Mouse (Mus musculus) intestine, embryonic 15.5 days (tissue): ENCODE results near the gene a. TPM values are rescaled to one million over a fixed set of nuclear protein-coding genes. Genes with fewer than 3 reads are reported as not detected.
"Not testable (repeated sequence)": the region's sequence is repeated elsewhere in the genome, so short reads cannot be mapped to it uniquely, and the experiment has no call there.

Source experiments
- ATAC-seq: fragments of 200-750 bp; cut with Nextera tagmentation; 2 replicates; pipeline ENCODE4 v1.8.0; 2017; ENCODE audit warnings: moderate TSS enrichment, moderate library complexity
- H3K27ac ChIP-seq: fragments of 300-500 bp; sonication (generic); 2 replicates; pipeline ENCODE4 v1.5.1; 2015; ENCODE audit warnings: mild to moderate bottlenecking, inconsistent platforms
- H3K27me3 ChIP-seq: fragments of 300-500 bp; sonication (generic); replicated peaks from 2 replicates; pipeline ENCODE4 v1.6.1; 2015; ENCODE audit warnings: inconsistent platforms
- H3K36me3 ChIP-seq: fragments of 300-500 bp; sonication (generic); 2 replicates; pipeline ENCODE4 v1.6.1; 2015; ENCODE audit warnings: inconsistent platforms
- H3K4me1 ChIP-seq: fragments of 300-500 bp; sonication (generic); replicated peaks from 2 replicates; pipeline ENCODE4 v1.6.1; 2015; ENCODE audit warnings: inconsistent platforms
- H3K4me2 ChIP-seq: fragments of 300-500 bp; sonication (generic); replicated peaks from 2 replicates; pipeline ENCODE4 v1.6.1; 2015; ENCODE audit warnings: mild to moderate bottlenecking, inconsistent platforms
- H3K4me3 ChIP-seq: fragments of 300-500 bp; sonication (generic); replicated peaks from 2 replicates; pipeline ENCODE4 v1.5.1; 2015; ENCODE audit warnings: inconsistent platforms
- H3K9ac ChIP-seq: fragments of 300-500 bp; sonication (generic); 2 replicates; pipeline ENCODE4 v1.6.1; 2015; ENCODE audit warnings: inconsistent platforms
- H3K9me3 ChIP-seq: fragments of 300-500 bp; sonication (generic); 2 replicates; pipeline ENCODE4 v1.6.1; 2016; ENCODE audit warnings: inconsistent platforms
- WGBS: fragments of 180-500 bp; shearing (Covaris S2); methylation state at CpG from one replicate; pipeline ENCODE4 v1.1.7; 2015; 5-methylcytosine and 5-hydroxymethylcytosine counted together
- polyA plus RNA-seq: library from polyadenylated mRNA; unstranded; fragments of >200 nt; fragmentation: Nextera tagmentation; extraction: Ambion mirVana; gene quantifications from 2 replicates; pipeline ENCODE4 v1.2.1, GENCODE M21; 2015

Gene a
- polyA plus RNA-seq, 1 experiment from 2014 or later, result 0.63 TPM

GRCm38 (mm10) chr2:155020247-155020826 lies 229.1 kb downstream of the a start:
- not testable (repeated sequence) for H3K4me1 ChIP-seq, H3K27me3 ChIP-seq, H3K9ac ChIP-seq, H3K9me3 ChIP-seq, H3K27ac ChIP-seq, H3K4me3 ChIP-seq, H3K36me3 ChIP-seq, ATAC-seq
- peak overlapping the region; percentile 92; the same call in 1 of the 2 replicates for H3K4me2 ChIP-seq
- 52% methylated on average over 20 of the region's 20 CpGs for WGBS

GRCm38 (mm10) chr2:155030831-155031230 lies 239.6 kb downstream of the a start:
- no peaks in the 10 kb centered on the region for H3K36me3 ChIP-seq
- 46% methylated on average over 7 of the region's 7 CpGs for WGBS
- H3K4me1 ChIP-seq, result 0 out of 2 replicates have a peak, but pooled peaks cover 4% of the 10 kb centered on the region
- ATAC-seq, result no peak
- no peaks in the 10 kb centered on the region for H3K9me3 ChIP-seq
- H3K9ac ChIP-seq, result no peak overlapping the region
- H3K27me3 ChIP-seq, result no peaks in the 10 kb centered on the region
- no peak overlapping the region for H3K4me2 ChIP-seq
- no peak overlapping the region for H3K27ac ChIP-seq
- H3K4me3 ChIP-seq, result no peak overlapping the region

- peak; percentile 61 for ATAC-seq
- Histone ChIP-seq H3K9me3 (no peaks in the 10 kb centered on the region), H3K36me3 (no peaks in the 10 kb centered on the region), H3K27ac (0 out of 2 replicates have a peak overlapping the region, but pooled peaks have one; percentile 5), H3K4me1 (0 out of 2 replicates have a peak, but pooled peaks cover 4% of the 10 kb centered on the region), H3K27me3 (no peaks in the 10 kb centered on the region), H3K4me2 (peak overlapping the region; percentile 3; the same call in 1 of the 2 replicates), H3K9ac (no peak overlapping the region), H3K4me3 (no peak overlapping the region)
- 34% methylated on average over 19 of the region's 19 CpGs for WGBS
These were observed 241.9 kb downstream of the a start for GRCm38 (mm10) chr2:155032938-155033710.

DNA sequence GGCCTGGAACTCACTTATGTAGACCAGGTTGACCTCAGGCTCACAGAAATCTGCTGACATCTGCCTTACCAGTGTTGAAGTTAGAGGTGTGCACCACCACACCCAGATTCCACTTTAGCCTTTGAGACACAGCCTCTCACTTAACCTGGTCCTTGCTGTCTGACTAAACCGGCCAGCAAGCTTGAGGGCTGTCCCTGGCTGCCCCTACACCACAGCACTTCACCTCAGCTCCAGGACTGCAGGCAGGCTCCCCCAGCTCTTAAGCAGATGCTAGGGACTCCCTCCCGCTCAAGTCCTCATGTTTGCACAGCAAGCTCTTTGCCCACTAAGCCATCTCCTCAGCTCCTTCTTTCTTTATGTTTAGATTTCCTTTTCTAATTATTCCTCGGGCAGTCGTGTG lies 248.8 kb downstream of the a start:
- Histone ChIP-seq H3K36me3 (no peaks in the 10 kb centered on the region), H3K27ac (no peak overlapping the region; the same call in 1 of the 2 replicates), H3K4me2 (no peak overlapping the region), H3K4me1 (no peaks in the 10 kb centered on the region), H3K9me3 (no peaks in the 10 kb centered on the region), H3K27me3 (no peaks in the 10 kb centered on the region), H3K4me3 (no peak overlapping the region), H3K9ac (no peak overlapping the region)
- ATAC-seq, result no peak
- 50% methylated on average over 4 of the region's 4 CpGs for WGBS

- H3K27me3 ChIP-seq, result no peaks in the 10 kb centered on the region
- no peak for ATAC-seq
- no peaks in the 10 kb centered on the region for H3K4me1 ChIP-seq
These were observed 253.3 kb downstream of the a start for GRCm38 (mm10) chr2:155044542-155044941.

DNA sequence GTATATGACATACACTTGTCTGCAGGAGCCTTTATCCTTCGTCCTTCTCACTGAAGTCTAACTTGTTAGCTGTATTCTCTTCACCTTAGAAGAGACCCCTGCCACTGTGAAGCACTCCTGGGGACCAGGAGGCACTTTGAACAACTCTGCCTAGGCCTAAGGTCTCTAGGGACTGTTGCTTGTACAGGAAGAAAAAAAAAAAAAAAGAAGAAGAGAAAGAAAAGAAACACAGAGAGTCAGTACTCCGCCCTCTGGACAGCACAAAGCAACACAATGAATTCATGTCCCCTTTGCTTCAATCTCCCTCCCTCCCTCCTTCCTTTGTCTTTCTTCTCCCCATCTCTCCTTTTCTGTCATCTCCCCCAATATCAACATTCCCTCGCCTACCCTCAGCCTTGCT lies 253.9 kb downstream of the a start:
- Histone ChIP-seq H3K4me3 (no peak overlapping the region), H3K4me2 (no peak overlapping the region), H3K9ac (no peak overlapping the region), H3K9me3 (no peaks in the 10 kb centered on the region), H3K36me3 (no peaks in the 10 kb centered on the region), H3K27me3 (no peaks in the 10 kb centered on the region), H3K27ac (no peak overlapping the region), H3K4me1 (peaks cover 1% of the 10 kb centered on the region; the same call in 1 of the 2 replicates)
- ATAC-seq, result no peak
- 70% methylated on average over 3 of the region's 3 CpGs for WGBS

More at GRCm38 (mm10) chr2:155044542-155044941, 253.3 kb downstream of the a start:
- 55% methylated on average over 3 of the region's 3 CpGs for WGBS
- H3K4me3 ChIP-seq, result no peak overlapping the region
- H3K36me3 ChIP-seq, result no peaks in the 10 kb centered on the region
- H3K9me3 ChIP-seq, result no peaks in the 10 kb centered on the region
- no peak overlapping the region for H3K27ac ChIP-seq
- no peak overlapping the region for H3K4me2 ChIP-seq
- H3K9ac ChIP-seq, result no peak overlapping the region

GRCm38 (mm10) chr2:155046803-155047202 lies 255.6 kb downstream of the a start:
- Histone ChIP-seq H3K36me3 (no peaks in the 10 kb centered on the region), H3K9me3 (no peaks in the 10 kb centered on the region), H3K4me2 (no peak overlapping the region), H3K27ac (no peak overlapping the region), H3K27me3 (no peaks in the 10 kb centered on the region), H3K4me3 (no peak overlapping the region), H3K9ac (no peak overlapping the region), H3K4me1 (peaks cover 12% of the 10 kb centered on the region)
- no peak for ATAC-seq
- 85% methylated on average over 2 of the region's 2 CpGs for WGBS

- Histone ChIP-seq H3K9me3 (no peaks in the 10 kb centered on the region), H3K4me3 (no peak overlapping the region), H3K9ac (no peak overlapping the region), H3K36me3 (no peaks in the 10 kb centered on the region), H3K4me2 (no peak overlapping the region), H3K27ac (no peak overlapping the region), H3K27me3 (no peaks in the 10 kb centered on the region), H3K4me1 (peaks cover 15% of the 10 kb centered on the region)
- no peak for ATAC-seq
- 52% methylated on average over 7 of the region's 7 CpGs for WGBS
These were observed 256.4 kb downstream of the a start for GRCm38 (mm10) chr2:155047452-155048178.

GRCm38 (mm10) chr2:155050108-155050503 lies 258.9 kb downstream of the a start:
- Histone ChIP-seq H3K36me3 (no peaks in the 10 kb centered on the region), H3K4me1 (peaks cover 15% of the 10 kb centered on the region), H3K4me2 (peak overlapping the region; percentile 89), H3K27ac (peak overlapping the region; percentile 85; the same call in 1 of the 2 replicates), H3K9ac (peak overlapping the region; percentile 63), H3K9me3 (no peaks in the 10 kb centered on the region), H3K27me3 (no peaks in the 10 kb centered on the region), H3K4me3 (peak overlapping the region; percentile 47)
- peak; percentile 20 for ATAC-seq
- 16% methylated on average over 5 of the region's 5 CpGs for WGBS

DNA sequence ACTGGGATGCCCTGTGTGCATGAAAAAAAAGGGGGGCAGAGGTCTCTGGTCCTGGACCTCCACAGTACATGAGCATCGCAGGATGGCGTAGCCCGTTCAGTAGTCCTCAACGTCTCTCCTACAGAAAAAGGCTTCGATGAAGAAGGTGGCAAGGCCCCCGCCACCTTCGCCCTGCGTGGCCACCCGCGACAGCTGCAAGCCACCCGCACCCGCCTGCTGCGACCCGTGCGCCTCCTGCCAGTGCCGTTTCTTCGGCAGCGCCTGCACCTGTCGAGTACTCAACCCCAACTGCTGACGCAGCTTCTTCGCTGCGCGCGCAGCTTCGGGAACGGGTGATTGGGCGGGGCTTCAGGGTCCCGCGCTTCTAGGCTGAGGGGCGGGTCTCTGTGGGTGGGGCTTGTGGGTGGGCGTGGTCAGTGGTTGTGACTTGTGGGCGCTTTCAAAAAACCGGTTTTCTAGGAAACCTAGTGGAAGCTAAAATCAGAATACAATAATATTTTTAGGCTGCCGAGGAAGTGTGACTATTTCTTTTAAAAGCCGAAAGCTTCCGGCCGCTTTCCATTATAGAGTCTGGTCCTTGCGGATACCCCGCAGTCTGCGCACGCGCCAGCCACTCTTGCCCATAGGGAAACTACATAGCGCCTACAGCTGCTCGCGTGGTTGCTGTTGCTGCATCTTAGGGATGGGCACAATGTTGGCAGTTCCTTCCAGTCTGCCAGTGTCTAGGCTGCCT lies 259.5 kb downstream of the a start:
- peak; percentile 96 for ATAC-seq
- Histone ChIP-seq H3K9me3 (no peaks in the 10 kb centered on the region), H3K27me3 (no peaks in the 10 kb centered on the region), H3K4me2 (peak overlapping the region; percentile 89), H3K4me3 (peak overlapping the region; percentile 47), H3K4me1 (peaks cover 15% of the 10 kb centered on the region), H3K27ac (peak overlapping the region; percentile 86), H3K9ac (peak overlapping the region; percentile 63), H3K36me3 (no peaks in the 10 kb centered on the region)
- 1% methylated on average over 45 of the region's 45 CpGs for WGBS

DNA sequence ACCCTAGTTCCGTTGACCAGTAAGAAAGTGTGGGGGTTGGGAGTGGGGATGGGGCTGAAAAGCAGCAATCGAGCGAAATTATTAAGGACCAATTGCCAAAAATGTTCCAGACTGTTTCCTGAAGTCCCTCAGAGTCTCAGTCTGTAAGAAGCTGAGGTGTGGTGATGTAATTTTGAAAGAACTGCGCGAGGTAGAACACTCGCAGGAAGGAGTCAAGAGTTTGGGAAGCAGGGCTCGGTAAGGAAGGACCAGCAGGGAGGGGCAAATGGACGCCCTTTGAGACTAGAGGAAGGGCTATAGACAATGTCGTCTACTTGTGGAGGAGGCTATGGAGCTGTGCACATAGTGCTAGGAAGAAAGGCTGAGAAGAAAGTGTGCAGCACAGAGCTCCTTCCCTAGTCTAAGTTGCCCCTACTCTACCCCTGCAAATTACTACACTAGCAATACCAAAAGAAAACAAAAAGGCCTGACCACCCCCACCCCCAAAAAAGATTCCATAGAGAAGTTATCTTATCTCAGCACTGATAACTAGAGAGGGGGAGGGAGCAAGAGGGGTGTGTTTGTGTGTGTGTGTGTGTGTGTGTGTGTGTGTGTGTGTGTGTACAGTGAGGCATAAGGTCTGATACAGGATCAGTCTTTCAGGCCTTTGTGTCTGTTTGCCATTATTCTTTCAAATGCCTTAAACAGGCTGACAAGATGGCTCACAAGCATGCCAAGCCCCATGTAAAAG lies 260.6 kb downstream of the a start:
- H3K9me3 ChIP-seq, result no peaks in the 10 kb centered on the region
- H3K4me2 ChIP-seq, result peak overlapping the region; percentile 89
- H3K4me1 ChIP-seq, result peaks cover 16% of the 10 kb centered on the region
- peak overlapping the region; percentile 86 for H3K27ac ChIP-seq
- ATAC-seq, result peak; percentile 19; the same call in 1 of the 2 replicates
- H3K27me3 ChIP-seq, result no peaks in the 10 kb centered on the region
- peak overlapping the region; percentile 50 for H3K9ac ChIP-seq
- peak overlapping the region; percentile 47 for H3K4me3 ChIP-seq
- H3K36me3 ChIP-seq, result no peaks in the 10 kb centered on the region
- 15% methylated on average over 9 of the region's 9 CpGs for WGBS
